Mouse (Mus musculus): ENCODE data around the gene Rusc2. TPM values are rescaled to one million over a fixed set of nuclear protein-coding genes. Genes with fewer than 3 reads are reported as not detected.
A peak's percentile ranks its signal among the peaks of the same experiment; 100 is the strongest.

Gene Rusc2
- polyA plus RNA-seq, 2 experiments, result 9.6 to 16.2 TPM

DNA sequence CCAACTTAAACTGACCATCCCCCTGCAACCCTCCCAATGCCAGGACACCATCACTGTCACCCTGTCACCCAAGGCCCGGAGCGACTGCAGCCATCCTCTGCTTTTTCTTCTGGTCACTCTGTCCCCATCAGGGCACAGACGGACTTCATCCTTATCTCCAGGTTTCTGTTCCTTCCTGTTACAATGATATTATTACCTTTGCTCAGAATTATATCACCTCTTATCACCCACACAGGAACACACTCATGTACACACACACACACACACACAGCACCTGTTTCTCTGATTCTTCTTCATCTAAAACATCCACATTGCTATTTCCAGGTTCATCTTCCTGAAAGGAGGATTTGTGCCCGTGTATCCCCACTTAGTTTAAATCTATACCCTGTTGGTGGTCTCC, 7.5 kb upstream of the Rusc2 start:
- Histone ChIP-seq H3K4me2 (replicated peaks; ENCODE audit: low read depth, low read length, severe bottlenecking) (no peak overlapping the region), H3K27me3 (ENCODE audit: control insufficient read depth, insufficient read depth, low read length) (no peaks in the 10 kb centered on the region), H3K9me3 (ENCODE audit: control insufficient read depth, low read length) (no peaks in the 10 kb centered on the region), H3K4me1 (ENCODE audit: control insufficient read depth, insufficient read depth, low read length) (no peaks in the 10 kb centered on the region), H3K9ac (ENCODE audit: low read depth, low read length, severe bottlenecking) (no peak overlapping the region), H3K27ac (replicated peaks; ENCODE audit: low read depth, low read length) (no peak overlapping the region), H3K36me3 (ENCODE audit: control insufficient read depth, insufficient read depth, low read length) (no peaks in the 10 kb centered on the region), H3K4me3 (replicated peaks; ENCODE audit: low read length) (no peak overlapping the region)
- DNase-seq (ENCODE audit: low spot score) (no peak), ATAC-seq (ENCODE audit: low FRiP score, low read depth) (no peak)
- no peak for TF ChIP-seq POLR2A (IDR thresholded peaks at IDR 0.05; ENCODE audit: borderline replicate concordance, extremely low read depth, insufficient read depth, insufficient read length)
- 84% methylated on average over 4 of the region's 4 CpGs for WGBS

- Histone ChIP-seq H3K27me3 (ENCODE audit: control insufficient read depth, insufficient read depth, low read length) (0 out of 2 replicates have a peak, but pooled peaks cover 5% of the 10 kb centered on the region), H3K4me1 (ENCODE audit: control insufficient read depth, insufficient read depth, low read length) (peaks cover 7% of the 10 kb centered on the region), H3K9me3 (ENCODE audit: control insufficient read depth, low read length) (no peaks in the 10 kb centered on the region), H3K9ac (ENCODE audit: low read depth, low read length, severe bottlenecking) (no peak overlapping the region), H3K4me2 (replicated peaks; ENCODE audit: low read depth, low read length, severe bottlenecking) (no peak overlapping the region), H3K36me3 (ENCODE audit: control insufficient read depth, insufficient read depth, low read length) (no peaks in the 10 kb centered on the region), H3K4me3 (replicated peaks; ENCODE audit: low read length) (no peak overlapping the region), H3K27ac (replicated peaks; ENCODE audit: low read depth, low read length) (no peak overlapping the region)
- DNase-seq (ENCODE audit: low spot score) (no peak), ATAC-seq (ENCODE audit: low FRiP score, low read depth) (no peak)
- TF ChIP-seq POLR2A (IDR thresholded peaks at IDR 0.05; ENCODE audit: borderline replicate concordance, extremely low read depth, insufficient read depth, insufficient read length), result no peak
- WGBS, result 91% methylated on average over 6 of the region's 6 CpGs
Measured at GRCm38 (mm10) chr4:43379601-43380000, 2.2 kb upstream of the Rusc2 start.

- 0 out of 2 replicates have a peak, but pooled peaks cover 5% of the 10 kb centered on the region for H3K27me3 ChIP-seq (ENCODE audit: control insufficient read depth, insufficient read depth, low read length)
- H3K9ac ChIP-seq (ENCODE audit: low read depth, low read length, severe bottlenecking), result peak overlapping the region; percentile 82; the same call in 1 of the 2 replicates
- no peak for TF ChIP-seq POLR2A (IDR thresholded peaks at IDR 0.05; ENCODE audit: borderline replicate concordance, extremely low read depth, insufficient read depth, insufficient read length)
- H3K36me3 ChIP-seq (ENCODE audit: control insufficient read depth, insufficient read depth, low read length), result no peaks in the 10 kb centered on the region
- no peaks in the 10 kb centered on the region for H3K9me3 ChIP-seq (ENCODE audit: control insufficient read depth, low read length)
- peak overlapping the region; percentile 70 for H3K4me3 ChIP-seq (replicated peaks; ENCODE audit: low read length)
- peaks cover 7% of the 10 kb centered on the region for H3K4me1 ChIP-seq (ENCODE audit: control insufficient read depth, insufficient read depth, low read length)
- 37% methylated on average over 10 of the region's 10 CpGs for WGBS
- ATAC-seq (ENCODE audit: low FRiP score, low read depth), result no peak
- H3K27ac ChIP-seq (replicated peaks; ENCODE audit: low read depth, low read length), result no peak overlapping the region
- H3K4me2 ChIP-seq (replicated peaks; ENCODE audit: low read depth, low read length, severe bottlenecking), result peak overlapping the region; percentile 93
- no peak for DNase-seq (ENCODE audit: low spot score)
Measured at GRCm38 (mm10) chr4:43380951-43381350, 828 bp upstream of the Rusc2 start.

- peak overlapping the region; percentile 70 for H3K4me3 ChIP-seq (replicated peaks; ENCODE audit: low read length)
- peak; percentile 25 for ATAC-seq (ENCODE audit: low FRiP score, low read depth)
- H3K36me3 ChIP-seq (ENCODE audit: control insufficient read depth, insufficient read depth, low read length), result no peaks in the 10 kb centered on the region
- no peak overlapping the region for H3K27ac ChIP-seq (replicated peaks; ENCODE audit: low read depth, low read length)
- H3K4me1 ChIP-seq (ENCODE audit: control insufficient read depth, insufficient read depth, low read length), result peaks cover 7% of the 10 kb centered on the region
- peak overlapping the region; percentile 93 for H3K4me2 ChIP-seq (replicated peaks; ENCODE audit: low read depth, low read length, severe bottlenecking)
- DNase-seq (ENCODE audit: low spot score), result no peak
- H3K27me3 ChIP-seq (ENCODE audit: control insufficient read depth, insufficient read depth, low read length), result 0 out of 2 replicates have a peak, but pooled peaks cover 5% of the 10 kb centered on the region
- no peaks in the 10 kb centered on the region for H3K9me3 ChIP-seq (ENCODE audit: control insufficient read depth, low read length)
- TF ChIP-seq POLR2A (IDR thresholded peaks at IDR 0.05; ENCODE audit: borderline replicate concordance, extremely low read depth, insufficient read depth, insufficient read length), result no peak
- H3K9ac ChIP-seq (ENCODE audit: low read depth, low read length, severe bottlenecking), result peak overlapping the region; percentile 82
- WGBS, result 9% methylated on average over 17 of the region's 33 CpGs
Measured at GRCm38 (mm10) chr4:43382155-43383020, 609 bp downstream of the Rusc2 start.

- H3K4me2 ChIP-seq (replicated peaks; ENCODE audit: low read depth, low read length, severe bottlenecking), result no peak overlapping the region
- no peaks in the 10 kb centered on the region for H3K9me3 ChIP-seq (ENCODE audit: control insufficient read depth, low read length)
- no peak overlapping the region for H3K27ac ChIP-seq (replicated peaks; ENCODE audit: low read depth, low read length)
- ATAC-seq (ENCODE audit: low FRiP score, low read depth) (no peak), DNase-seq (ENCODE audit: low spot score) (no peak)
- H3K36me3 ChIP-seq (ENCODE audit: control insufficient read depth, insufficient read depth, low read length), result no peaks in the 10 kb centered on the region
- 61% methylated on average over 11 of the region's 11 CpGs for WGBS
- H3K9ac ChIP-seq (ENCODE audit: low read depth, low read length, severe bottlenecking), result no peak overlapping the region
- H3K4me3 ChIP-seq (replicated peaks; ENCODE audit: low read length), result no peak overlapping the region
- peaks cover 7% of the 10 kb centered on the region for H3K4me1 ChIP-seq (ENCODE audit: control insufficient read depth, insufficient read depth, low read length)
- TF ChIP-seq POLR2A (IDR thresholded peaks at IDR 0.05; ENCODE audit: borderline replicate concordance, extremely low read depth, insufficient read depth, insufficient read length), result no peak
- 0 out of 2 replicates have a peak, but pooled peaks cover 5% of the 10 kb centered on the region for H3K27me3 ChIP-seq (ENCODE audit: control insufficient read depth, insufficient read depth, low read length)
Measured at GRCm38 (mm10) chr4:43383246-43384082, 1.7 kb downstream of the Rusc2 start.
